Mouse (Mus musculus): ENCODE data around the gene Ell.

The Ell gene

DNA sequence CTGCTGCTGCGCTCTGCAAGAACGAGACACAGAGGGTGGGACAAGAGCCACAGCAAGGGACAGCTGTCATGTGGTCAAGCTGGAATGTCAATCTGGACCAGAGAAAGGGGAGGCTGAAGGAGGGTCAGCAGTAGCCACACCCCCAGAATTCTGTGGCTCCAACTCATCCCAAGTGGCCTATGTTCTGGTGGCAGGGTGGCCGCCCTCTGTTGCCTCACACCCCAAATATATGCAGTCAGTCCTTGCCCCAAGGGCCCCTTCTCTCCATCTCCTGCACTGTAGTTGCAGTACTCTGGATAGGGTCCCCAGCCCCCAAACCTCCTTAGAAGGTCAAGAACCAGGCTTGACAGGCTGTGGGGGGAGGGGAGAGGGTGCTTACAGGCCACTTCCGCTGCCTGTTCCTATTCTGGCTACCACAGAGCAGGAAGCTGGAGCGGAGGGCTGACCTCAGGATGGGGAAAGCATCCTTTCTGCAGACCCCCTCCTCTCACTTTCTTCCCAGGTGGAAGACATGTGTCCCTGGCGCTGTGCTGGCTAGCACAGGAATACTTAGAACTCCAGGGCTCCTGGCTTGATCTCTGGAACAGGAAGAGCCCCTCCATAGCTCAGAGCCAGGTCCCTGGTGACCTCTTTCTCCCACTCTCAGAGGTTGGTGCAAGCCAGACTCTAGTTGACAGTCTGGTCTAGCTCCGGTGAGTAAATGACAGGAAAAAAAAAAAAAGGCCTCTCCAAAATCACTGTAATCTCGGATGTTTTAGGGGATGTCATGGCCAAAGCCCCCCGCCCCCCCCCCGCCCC lies 61.4 kb downstream of the Ell start:
- peak; percentile 75 for DNase-seq

DNA sequence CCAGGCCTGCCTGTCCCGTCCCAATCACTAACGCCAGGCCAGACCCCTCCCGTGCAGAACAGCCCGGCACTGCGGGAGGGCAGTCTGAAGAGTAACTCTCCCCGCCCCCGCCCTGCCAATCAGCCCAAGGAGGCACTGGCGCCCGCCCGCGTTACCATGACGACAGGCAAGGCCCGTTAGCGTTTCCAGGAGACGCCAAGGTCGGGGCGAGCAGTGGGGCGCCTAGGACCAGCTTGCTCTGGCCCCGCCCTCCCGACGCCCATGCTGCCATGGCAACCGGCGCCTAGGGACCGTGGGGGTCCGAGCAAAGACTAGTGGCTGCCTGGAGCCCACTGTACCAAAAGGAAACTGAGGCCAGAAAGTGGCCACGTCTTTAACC lies 62.0 kb downstream of the Ell start:
- DNase-seq = peak; percentile 91

GRCm38 (mm10) chr8:70602139-70602811 lies 63.0 kb downstream of the Ell start:
- no peak for DNase-seq

DNA sequence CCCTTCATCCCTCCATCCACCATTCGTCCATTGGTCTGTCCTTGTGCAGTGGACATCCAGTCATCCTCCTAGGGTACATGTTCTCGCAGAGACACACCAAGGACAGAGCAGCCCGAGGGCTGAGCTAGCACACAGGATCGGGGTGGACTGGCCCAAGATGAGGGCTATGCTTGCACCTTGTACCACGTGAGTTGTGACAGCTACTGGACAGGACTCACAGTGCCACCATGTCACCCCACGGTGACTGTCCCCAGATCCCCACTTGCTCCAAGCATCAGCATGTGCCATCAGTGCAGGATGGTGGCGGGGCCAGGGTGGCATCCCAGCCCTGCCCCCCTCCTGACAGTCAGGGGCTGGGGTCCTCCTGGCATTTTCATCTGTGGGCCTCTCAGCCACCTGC lies 65.3 kb downstream of the Ell start:
- no peak for DNase-seq

DNA sequence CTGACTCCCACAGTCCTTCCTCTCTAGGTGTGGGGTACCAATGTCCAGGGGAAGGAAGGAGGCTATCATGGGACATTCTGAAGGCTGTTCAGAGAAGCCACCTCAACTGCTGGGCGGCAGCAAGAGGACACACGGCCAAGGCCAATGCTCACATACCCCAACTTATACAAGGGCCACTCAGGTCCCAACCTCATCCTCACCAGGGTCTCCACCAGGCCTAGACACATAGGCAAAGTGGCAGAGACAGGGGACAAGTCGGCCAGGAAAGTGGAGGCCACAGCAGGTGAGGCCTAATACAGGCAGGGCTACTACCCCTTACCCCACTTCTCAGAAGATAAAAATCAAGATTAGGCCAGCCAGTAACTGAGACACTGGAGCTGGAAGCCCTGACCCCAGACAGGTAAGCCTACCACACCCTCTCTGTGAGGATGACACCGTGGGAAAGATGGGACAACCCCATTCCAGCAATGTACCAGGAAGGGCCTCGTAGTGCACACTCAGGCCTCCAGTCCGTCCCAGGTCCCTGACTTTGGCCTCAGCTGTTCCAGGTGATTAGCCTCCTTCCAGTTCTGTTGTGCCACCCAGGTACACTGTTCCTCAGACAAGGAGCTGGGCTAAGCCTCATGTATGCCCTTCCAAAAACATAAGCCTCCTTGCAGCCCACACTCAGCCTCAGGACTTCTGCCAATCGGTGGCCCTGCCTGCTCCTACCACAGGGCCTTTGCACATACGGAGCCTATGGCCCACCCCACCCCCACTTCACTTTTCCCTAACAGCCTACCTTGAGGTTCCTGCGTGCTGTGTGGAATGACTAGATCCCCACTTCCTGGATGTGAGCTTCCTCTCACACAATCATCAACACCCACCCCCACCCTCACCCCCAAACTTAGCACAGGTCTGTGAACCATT lies 66.9 kb downstream of the Ell start:
- DNase-seq = no peak

DNA sequence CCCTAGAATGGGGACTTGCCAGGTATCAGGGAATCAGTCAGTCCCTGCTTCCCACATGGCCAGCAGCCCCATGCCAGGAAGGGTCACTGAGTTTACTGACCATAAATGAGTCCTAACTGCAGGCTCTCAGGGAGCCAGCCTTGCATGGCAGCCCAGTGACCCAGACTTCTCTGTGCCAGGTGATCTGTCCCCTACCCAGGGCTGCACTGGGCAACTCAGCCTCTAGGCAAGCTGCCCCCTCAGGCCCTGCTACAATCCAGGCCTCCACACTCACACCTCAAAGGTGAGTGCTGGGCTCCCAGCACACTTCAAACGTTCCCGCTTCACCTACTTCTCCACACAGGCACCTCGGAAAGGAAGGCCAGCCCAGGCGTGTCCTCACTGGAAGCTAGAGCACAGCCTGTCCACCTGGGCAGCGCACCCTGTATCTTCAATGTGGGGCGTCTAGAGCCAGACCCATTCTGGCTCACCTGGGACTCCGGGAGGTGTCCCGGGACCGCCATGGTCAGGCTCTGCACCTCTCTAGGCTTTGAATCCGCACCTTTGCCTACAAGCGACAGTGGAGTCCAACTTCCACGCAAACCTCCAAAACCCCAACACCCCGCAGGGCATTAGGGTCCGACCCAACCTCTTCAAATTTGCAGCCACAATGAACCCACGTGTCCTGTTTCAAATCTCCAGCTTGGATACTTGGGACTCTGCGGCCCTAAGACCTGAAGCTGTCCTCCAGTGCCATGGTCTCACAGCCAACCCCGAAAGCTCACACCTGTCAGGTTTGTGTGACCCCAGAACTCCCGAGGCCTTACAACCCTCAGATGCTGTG lies 67.7 kb downstream of the Ell start:
- no peak for DNase-seq

DNA sequence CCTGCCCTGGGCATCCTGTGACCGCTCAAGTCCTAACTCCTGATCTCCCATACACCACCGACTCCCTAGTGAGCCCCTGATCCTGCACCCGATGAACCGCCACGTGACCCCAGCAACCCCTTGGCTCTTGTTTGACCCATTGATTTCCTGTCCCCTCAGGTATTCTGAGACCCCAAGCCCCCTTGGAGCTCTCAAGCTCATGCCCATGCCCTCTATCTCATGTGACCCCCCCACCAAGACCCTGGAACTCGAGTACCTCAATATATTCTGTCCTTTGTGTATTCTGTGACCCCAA lies 68.3 kb downstream of the Ell start:
- no peak for DNase-seq

DNA sequence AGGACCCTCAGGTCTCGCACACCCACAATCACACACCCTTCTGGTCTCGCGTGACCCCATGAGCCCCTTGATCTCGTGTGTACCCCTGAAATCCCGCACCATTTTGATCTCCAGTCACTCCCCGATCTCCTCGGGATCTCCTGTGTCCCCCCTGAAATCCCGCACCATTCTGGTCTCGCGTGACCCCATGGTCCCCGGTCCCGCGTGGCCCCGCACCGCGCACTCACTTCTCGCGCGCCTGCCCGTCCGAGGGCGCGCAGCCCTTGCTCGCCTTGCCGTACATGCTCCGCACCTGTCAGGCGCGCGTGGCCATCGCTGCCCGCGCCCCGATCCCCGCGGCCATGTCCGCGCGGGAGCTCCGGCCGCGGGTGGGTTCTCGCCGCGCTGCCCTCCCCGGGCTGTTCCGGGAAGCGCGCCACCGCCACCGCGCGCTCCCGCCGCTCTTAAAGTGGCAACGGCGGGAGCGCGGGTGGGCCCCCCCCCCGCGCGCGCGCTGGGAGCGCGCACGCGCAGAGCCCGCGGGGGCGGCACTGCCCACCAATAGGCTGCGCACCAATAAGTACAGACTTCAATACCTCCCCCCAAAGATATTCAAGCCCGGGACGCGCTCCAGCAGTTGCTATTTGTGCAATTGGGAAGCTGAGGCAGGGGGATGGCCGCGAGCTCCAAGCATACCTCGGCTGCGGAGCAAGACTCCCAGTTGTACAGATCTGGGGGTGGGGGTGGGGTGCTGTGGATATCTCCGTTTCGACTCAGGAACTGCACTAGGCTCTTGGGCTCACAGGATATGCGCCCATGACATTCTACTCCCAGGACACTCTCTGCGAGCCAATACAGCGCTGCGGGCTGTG lies 68.9 kb downstream of the Ell start:
- peak; percentile 65 for DNase-seq

DNA sequence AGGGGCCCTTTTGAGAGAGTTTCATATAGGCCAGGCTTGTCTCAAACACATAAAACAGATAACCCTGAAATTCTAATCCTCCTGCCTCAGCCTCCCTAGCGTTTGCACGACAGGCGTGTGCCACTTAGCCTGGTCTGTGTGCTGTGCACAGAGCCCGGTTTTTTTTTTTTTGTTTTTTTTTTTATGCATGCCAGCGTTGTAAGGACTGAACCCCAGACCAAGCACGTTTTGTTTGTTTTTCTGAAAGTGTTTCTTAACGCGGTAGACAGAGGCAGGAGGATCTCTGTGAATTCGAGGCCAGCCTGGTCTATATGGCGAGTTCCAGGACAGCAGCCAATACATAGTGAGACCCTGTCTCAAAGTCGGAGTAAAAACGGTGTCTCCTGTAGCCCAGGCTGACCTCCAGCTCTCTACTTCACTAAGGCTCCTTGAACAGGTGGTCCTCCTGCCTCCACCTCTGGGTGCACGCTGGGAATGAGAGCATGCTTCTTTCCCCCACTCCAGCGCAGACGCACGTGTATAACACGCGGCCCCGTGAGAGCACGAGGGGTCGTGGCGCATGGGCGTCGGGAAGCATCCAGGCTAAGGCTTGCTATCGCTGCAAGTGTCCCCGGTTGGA lies 69.6 kb downstream of the Ell start, which contains the start of gene Ssbp4:
TSS of gene Ssbp4 (minus strand) at position 124 of the 619 bp plus-strand sequence.
- no peak for DNase-seq

DNA sequence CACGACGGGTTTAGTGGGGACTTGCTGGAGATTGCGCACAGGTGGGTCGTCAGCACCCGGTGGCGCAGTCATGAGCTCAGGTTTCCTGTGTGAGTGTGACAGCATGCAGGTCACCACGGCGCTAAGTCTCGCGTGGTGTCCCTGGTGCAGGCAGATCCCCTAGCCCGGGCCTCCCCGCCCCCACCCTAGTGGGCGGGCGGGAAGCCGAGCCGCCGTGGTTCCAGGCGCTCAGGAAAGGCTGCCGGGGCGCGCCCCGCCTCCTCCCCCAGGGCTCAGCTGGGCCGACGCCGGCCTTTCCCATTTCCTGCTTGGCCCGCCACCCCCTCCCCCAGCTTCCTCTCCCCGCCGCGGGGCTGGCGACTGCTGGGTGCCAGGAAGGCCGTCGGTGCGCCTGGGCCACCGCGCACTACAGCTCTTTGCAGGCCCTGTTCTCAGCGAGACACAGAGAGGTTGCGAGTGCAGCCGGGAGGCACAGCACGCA lies 70.2 kb downstream of the Ell start:
- peak; percentile 97 for DNase-seq

GRCm38 (mm10) chr8:70609849-70610795 lies 70.9 kb downstream of the Ell start:
- peak; percentile 97 for DNase-seq

DNA sequence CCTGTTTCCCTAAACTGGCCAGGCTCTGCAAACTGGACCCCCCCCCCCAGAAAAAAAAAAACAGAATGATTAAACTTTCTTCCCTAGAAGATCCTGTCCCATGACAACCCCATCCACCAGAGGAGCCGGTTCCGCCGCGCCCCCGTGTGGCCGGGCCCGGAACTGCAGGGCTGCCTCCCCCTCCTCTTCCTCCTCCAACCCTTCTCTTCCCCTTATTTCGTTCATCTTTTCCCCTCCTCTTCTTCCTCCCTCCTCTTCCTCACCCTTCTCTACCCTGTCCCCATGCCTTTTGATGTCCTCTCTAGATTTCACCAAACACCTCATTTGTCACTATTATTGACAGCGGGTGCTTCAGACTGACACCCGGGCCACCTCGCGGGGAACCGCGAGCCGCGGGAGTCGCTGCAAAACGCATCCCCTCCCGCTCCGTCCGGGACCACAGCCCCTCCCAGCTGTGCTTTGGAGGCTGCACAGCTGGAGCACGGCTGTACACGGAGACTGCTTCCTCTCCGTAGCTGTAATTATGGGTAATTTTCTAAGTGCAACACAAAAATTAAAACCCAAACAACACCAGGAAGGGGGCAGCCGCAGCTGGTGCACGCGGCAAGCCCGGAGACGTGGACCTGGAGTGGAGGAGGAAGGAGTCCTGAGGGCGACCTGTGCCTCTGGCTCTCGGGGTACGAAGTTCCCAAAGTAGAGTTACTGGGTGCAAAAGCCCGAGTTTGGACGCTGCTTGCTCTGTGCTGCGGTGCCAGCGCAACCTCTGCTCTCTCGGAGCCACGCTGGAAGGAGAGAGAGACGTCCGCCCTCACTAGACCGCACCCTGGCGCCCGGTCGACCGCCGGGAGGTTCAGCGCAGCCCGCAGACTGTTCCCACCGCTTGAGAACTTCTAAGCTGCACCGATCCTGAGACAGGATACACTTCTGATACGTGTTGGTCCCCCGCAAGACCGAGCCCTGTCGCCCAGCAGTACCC lies 71.8 kb downstream of the Ell start:
- peak; percentile 93 for DNase-seq

- peak; percentile 94 for DNase-seq
Measured at GRCm38 (mm10) chr8:70611849-70612248, 72.6 kb downstream of the Ell start.

GRCm38 (mm10) chr8:70613763-70614162 lies 74.5 kb downstream of the Ell start:
- DNase-seq = no peak

GRCm38 (mm10) chr8:70614469-70614868 lies 75.2 kb downstream of the Ell start:
- DNase-seq = peak; percentile 54

- no peak for DNase-seq
Measured at GRCm38 (mm10) chr8:70615281-70615680, 76.0 kb downstream of the Ell start.

DNA sequence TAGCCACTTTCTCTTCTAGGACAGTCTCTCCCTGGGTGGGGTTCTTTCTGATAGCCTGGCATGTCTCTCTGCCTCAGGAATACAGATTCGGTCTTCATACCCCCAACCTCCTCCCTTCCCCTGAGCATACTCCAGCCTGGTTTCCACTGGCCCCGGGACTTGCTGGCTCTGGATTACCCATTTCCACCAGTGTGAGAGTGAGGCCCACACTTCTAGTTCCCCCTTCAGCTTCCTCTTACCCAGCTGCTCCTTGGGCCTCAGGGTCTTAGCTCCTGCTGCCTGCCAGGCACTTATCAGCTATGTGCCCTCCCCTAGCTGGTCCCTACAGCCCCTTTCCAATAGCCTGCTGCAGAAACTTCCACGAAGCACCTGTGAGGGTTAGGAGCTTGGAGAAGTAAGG lies 76.6 kb downstream of the Ell start, which contains the start of gene Lrrc25:
TSS of gene Lrrc25 (plus strand) at position 262 of the 400 bp plus-strand sequence.
- no peak for DNase-seq

DNA sequence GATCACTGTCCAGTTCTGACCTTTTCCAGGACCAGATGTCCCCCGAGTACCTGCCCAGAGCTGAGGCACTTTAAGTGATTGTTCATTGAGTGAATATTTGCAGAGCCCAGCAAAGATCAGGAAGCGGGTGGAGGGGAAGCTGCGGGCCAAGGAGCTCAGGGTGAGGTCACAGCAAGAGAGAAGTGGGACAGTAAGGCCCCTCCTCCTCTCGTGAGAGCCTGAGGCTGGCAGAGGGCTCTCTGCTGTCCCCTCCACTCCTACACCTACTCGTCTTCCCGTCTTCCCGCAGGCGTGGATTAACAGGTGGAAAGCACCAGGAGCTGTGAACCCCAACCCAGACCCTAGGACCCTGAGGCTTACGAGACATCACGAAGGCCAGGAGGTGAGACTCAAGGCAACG lies 77.4 kb downstream of the Ell start:
- no peak for DNase-seq

Measured in lung, postnatal 10 days (tissue).